Mouse (Mus musculus): ENCODE results near the gene Mrpl44.

DNA sequence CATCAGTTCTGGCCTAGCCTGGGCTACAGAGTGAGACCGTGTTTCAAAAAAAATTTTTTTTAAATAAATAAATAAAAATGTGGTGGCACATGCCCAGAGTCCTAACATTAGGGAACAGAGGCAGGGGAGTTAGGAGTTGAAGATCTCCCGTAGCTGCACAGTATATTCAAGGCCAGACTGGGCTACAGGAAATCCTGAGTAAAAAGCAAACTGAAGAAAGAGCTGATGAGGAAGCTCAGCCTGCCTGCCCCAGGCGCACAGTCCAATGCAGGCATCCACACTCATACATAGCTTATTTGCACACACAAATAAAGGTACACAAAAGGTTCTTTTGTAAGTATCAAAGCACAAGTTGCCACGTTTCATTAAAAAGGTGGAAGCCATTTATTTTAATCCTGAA, 18.2 kb upstream of the Mrpl44 start:
- TF ChIP-seq GATA1 (IDR thresholded peaks at IDR 0.05; ENCODE audit: borderline replicate concordance, low read length) = no peak
- TF ChIP-seq FLI1 (IDR thresholded peaks at IDR 0.05; ENCODE audit: low read length) = no peak

Measured in megakaryocyte, embryonic 14.5 days (primary cell).